Mouse (Mus musculus): ENCODE measurements around the gene Rab29.

DNA sequence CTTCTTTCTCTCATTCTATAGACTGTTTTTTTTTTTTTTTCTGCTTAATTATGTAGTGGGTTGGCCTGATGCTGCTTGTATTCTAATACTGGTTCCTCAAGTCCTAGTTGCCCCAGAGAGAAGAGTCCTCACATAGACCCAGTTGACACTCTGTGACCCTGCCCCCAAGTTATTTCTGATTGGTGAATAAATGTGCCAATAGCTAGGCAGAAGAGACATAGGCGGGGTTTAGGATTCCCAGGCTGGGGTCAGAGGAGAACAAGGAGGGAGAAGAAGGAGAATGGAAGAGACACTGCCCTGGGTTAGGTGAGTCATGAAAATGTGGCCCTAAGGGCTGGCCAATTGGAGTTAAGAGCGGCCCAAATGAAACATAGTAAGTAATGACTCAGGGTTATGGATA, 12.8 kb downstream of the Rab29 start:
- TF ChIP-seq CTCF (IDR thresholded peaks at IDR 0.05; ENCODE audit: low read depth) (no peak), EP300 (optimal IDR thresholded peaks at IDR 0.05) (no peak)

Measured in stomach, postnatal 0 days (tissue).